Mouse (Mus musculus): ENCODE data around the gene Polr3h. TPM values are rescaled to one million over a fixed set of nuclear protein-coding genes. Genes with fewer than 3 reads are reported as not detected.

The Polr3h gene
- polyA plus RNA-seq, 1 experiment from 2014 or later: 105 TPM

DNA sequence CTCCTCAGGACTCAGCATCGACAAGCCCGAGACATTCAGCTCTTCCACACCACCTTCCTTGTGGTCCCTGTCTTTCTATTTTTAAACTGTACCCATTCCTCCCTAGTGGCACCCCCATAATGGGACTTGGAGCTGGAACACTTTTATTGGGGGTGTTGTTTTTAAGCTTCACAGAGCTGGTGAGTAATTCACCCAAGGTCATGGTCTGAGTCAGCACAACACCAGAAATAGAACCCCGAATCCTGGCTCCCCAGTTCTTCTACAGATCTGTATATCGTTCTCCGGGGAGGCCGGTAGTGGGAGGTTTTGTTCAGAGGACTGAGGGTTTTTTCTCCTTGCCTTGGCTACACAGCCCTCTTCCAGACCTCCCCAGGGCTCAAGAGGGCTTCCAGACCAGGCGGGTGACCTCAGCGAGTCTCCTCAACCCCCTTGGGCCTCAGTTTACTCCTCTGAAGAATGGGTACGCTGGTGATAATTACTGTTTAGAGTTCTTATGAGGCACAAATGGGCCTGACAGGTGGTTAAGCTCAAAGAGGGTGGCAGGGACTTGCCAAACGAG, 13.2 kb upstream of the Polr3h start:
- H3K36me3 ChIP-seq (ENCODE audit: control insufficient read depth, insufficient read depth, low read length): no peaks in the 10 kb centered on the region
- H3K4me2 ChIP-seq (ENCODE audit: low read length): peak overlapping the region; percentile 63
- peaks cover 30% of the 10 kb centered on the region for H3K4me1 ChIP-seq (ENCODE audit: control insufficient read depth, insufficient read depth, low read depth, low read length)
- H3K9me3 ChIP-seq (ENCODE audit: control insufficient read depth, low read length): no peaks in the 10 kb centered on the region
- H3K9ac ChIP-seq (ENCODE audit: low read depth, low read length): 0 out of 2 replicates have a peak overlapping the region, but pooled peaks have one; percentile 22
- no peak overlapping the region; the same call in 1 of the 2 replicates for H3K27ac ChIP-seq (ENCODE audit: low read depth, low read length)
- WGBS: 88% methylated on average over 10 of the region's 10 CpGs
- no peaks in the 10 kb centered on the region for H3K27me3 ChIP-seq (replicated peaks; ENCODE audit: control insufficient read depth, insufficient read depth, low read length)
- ATAC-seq: no peak
- H3K4me3 ChIP-seq (ENCODE audit: low read length): no peak overlapping the region

DNA sequence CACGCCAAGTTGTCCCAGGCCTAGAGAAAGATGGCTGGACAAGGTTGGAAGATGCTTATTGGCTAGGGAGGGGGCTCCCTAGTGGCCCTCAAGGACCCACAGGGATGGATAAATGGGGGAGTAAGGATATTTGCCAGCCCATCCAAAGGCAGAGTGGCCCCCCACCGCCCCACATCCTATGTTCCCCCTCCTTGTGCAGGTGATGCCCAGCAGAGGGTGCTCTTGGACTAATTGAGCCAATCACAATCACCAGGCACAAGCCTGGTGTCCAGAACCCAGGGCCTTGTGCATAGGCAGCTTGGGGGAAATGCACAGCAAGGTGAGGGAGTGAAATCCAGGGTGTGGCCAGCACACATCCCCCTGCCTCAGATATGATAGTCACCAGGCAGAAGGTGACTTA, 12.2 kb upstream of the Polr3h start:
- peak; percentile 41; the same call in 1 of the 2 replicates for ATAC-seq
- no peaks in the 10 kb centered on the region for H3K36me3 ChIP-seq (ENCODE audit: control insufficient read depth, insufficient read depth, low read length)
- peak overlapping the region; percentile 63 for H3K4me2 ChIP-seq (ENCODE audit: low read length)
- peaks cover 28% of the 10 kb centered on the region for H3K4me1 ChIP-seq (ENCODE audit: control insufficient read depth, insufficient read depth, low read depth, low read length)
- peak overlapping the region; percentile 55 for H3K4me3 ChIP-seq (ENCODE audit: low read length)
- H3K27ac ChIP-seq (ENCODE audit: low read depth, low read length): peak overlapping the region; percentile 88
- H3K9me3 ChIP-seq (ENCODE audit: control insufficient read depth, low read length): no peaks in the 10 kb centered on the region
- WGBS: 28% methylated on average over 2 of the region's 2 CpGs
- no peaks in the 10 kb centered on the region for H3K27me3 ChIP-seq (replicated peaks; ENCODE audit: control insufficient read depth, insufficient read depth, low read length)
- peak overlapping the region; percentile 77 for H3K9ac ChIP-seq (ENCODE audit: low read depth, low read length)

DNA sequence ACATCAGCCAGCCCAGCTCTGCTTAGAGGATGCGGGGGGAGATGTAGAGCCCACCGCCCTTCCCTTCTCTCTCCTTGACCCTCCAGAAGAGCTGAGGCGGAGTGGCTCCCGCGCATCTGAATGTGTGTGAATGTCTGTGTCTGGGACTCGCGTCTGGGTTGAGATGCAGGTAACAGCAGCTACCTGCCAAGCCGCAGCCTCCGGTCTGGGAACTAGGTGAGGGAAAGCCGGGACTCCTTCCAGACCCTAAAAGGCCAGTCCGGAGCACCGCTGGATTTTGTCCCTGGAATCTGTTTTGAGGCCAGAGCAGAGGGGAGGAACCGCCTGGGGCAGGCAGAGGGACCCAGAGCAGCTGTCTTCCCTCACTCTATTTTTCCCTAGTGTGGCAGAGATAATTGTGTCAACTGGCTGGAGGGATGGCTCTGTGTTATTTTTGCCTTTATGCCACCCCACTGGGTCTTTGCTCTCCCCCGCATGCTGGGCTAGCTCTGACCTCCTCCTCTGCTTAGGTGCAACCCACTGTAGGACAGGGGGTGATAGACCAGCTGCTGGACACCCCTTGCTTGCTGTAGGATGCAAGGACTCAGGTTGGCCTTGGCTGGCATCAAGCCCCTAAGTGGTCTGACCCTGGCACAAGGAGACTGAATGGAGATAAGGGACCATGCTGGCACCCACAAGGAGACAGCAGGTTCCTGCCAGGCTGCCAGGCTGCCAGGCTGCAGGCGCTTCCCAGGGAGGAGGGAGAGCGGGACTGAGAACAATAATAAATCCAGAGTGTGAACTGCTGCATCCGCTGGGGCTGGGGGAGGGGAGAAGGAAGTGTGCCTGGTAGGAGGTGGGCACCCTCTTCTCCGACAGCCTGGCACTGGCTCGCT, 11.3 kb upstream of the Polr3h start:
- Histone ChIP-seq H3K4me1 (ENCODE audit: control insufficient read depth, insufficient read depth, low read depth, low read length) (peaks cover 30% of the 10 kb centered on the region), H3K4me3 (ENCODE audit: low read length) (peak overlapping the region; percentile 55), H3K27me3 (replicated peaks; ENCODE audit: control insufficient read depth, insufficient read depth, low read length) (no peaks in the 10 kb centered on the region), H3K9me3 (ENCODE audit: control insufficient read depth, low read length) (no peaks in the 10 kb centered on the region), H3K27ac (ENCODE audit: low read depth, low read length) (peak overlapping the region; percentile 88), H3K9ac (ENCODE audit: low read depth, low read length) (peak overlapping the region; percentile 77), H3K36me3 (ENCODE audit: control insufficient read depth, insufficient read depth, low read length) (no peaks in the 10 kb centered on the region), H3K4me2 (ENCODE audit: low read length) (peak overlapping the region; percentile 63)
- WGBS: 3% methylated on average over 19 of the region's 19 CpGs
- ATAC-seq: peak; percentile 53

DNA sequence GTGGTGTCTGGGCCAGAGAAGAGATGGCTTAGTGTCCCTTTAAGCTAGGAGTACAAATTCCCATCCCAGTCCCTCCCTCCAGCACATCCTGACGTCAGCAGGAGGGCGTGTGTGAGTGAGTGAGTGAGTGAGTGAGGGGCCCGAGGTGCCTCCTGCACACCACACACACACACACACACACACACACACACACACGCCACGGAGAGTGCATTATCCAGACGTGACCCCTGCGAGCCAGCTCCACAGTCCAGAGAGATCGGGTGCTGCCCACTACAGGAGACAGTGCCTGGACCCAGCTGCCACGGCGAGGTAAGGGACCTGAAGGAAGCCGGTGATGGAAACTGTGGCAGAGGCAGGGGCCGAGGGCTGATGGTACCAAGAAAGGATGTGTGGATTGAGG, 10.6 kb upstream of the Polr3h start, which contains the start of gene Csdc2:
Gene Csdc2 (plus strand): TSS at position 81 of the 400 bp plus-strand sequence.
- H3K9ac ChIP-seq (ENCODE audit: low read depth, low read length): peak within 1 kb of the TSS; percentile 77
- peak within 1 kb of the TSS; percentile 88 for H3K27ac ChIP-seq (ENCODE audit: low read depth, low read length)
- peak within 1 kb of the TSS; percentile 63 for H3K4me2 ChIP-seq (ENCODE audit: low read length)
- no peaks in the 10 kb centered on the region for H3K9me3 ChIP-seq (ENCODE audit: control insufficient read depth, low read length)
- H3K36me3 ChIP-seq (ENCODE audit: control insufficient read depth, insufficient read depth, low read length): no peaks in the 10 kb centered on the region
- ATAC-seq: peak; percentile 87
- peak within 1 kb of the TSS; percentile 55 for H3K4me3 ChIP-seq (ENCODE audit: low read length)
- peaks cover 30% of the 10 kb centered on the region for H3K4me1 ChIP-seq (ENCODE audit: control insufficient read depth, insufficient read depth, low read depth, low read length)
- H3K27me3 ChIP-seq (replicated peaks; ENCODE audit: control insufficient read depth, insufficient read depth, low read length): no peaks in the 10 kb centered on the region
- 0% methylated on average over 12 of the region's 12 CpGs for WGBS

DNA sequence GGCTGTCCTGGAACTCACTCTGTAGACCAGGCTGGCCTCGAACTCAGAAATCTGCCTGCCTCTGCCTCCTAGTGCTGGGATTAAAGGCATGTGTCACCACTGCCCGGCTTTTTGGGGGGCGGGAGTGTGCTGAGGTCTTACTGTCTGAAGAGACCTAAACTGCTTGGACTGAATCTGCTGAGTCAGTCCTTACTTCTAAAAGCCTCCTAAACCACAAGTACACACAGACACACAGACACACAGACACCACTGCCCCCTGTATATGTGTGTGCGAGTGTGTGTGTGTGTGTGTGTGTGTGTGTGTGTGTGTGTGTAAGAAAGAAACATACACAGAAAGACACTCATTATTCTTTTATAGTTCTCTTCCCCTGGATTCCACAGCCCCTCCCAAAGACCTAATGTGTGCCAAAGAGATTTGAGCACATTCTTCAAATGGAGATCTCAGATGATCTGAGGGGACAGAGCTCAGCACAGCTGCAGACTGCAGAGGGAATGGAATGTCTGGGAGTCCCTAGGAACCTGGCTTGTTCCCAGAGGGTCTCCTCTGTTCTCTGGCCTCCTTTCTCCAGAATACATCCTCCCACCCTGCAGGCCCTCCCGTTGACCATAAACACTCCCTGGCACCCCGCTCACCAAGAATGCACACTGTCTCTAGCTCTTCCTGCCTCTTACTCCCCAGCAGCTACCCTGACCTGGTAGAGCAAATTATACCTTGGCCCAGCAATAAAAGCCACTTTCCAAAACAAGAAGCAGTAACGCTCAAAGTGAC, 10.0 kb upstream of the Polr3h start:
- Histone ChIP-seq H3K36me3 (ENCODE audit: control insufficient read depth, insufficient read depth, low read length) (no peaks in the 10 kb centered on the region), H3K27ac (ENCODE audit: low read depth, low read length) (peak overlapping the region; percentile 88), H3K4me3 (ENCODE audit: low read length) (peak overlapping the region; percentile 55), H3K4me1 (ENCODE audit: control insufficient read depth, insufficient read depth, low read depth, low read length) (peaks cover 30% of the 10 kb centered on the region), H3K27me3 (replicated peaks; ENCODE audit: control insufficient read depth, insufficient read depth, low read length) (no peaks in the 10 kb centered on the region), H3K4me2 (ENCODE audit: low read length) (peak overlapping the region; percentile 63), H3K9ac (ENCODE audit: low read depth, low read length) (peak overlapping the region; percentile 77), H3K9me3 (ENCODE audit: control insufficient read depth, low read length) (no peaks in the 10 kb centered on the region)
- WGBS: 56% methylated on average over 7 of the region's 7 CpGs
- peak; percentile 24; the same call in 1 of the 2 replicates for ATAC-seq

DNA sequence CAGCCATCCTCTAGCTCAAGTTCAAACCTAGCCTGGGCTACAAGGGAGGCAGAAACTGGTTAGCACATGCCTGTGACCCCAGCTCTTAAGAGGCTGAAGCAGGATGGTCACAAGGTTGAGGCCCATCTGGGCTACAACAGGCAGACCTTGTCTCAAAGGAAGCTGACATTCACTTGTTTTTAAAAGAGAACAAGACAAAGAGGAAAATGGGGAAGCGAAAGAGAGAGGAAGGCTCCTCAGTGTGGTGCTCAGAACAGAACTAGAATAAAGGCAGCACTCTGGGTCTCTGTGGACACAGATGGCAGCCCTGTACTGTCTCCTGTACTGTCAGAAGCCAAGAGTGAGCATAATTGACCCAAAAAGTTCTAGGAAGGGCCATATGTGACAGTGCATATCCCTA, 7.9 kb upstream of the Polr3h start:
- Histone ChIP-seq H3K4me1 (ENCODE audit: control insufficient read depth, insufficient read depth, low read depth, low read length) (peaks cover 26% of the 10 kb centered on the region), H3K27me3 (replicated peaks; ENCODE audit: control insufficient read depth, insufficient read depth, low read length) (no peaks in the 10 kb centered on the region), H3K27ac (ENCODE audit: low read depth, low read length) (no peak overlapping the region), H3K4me2 (ENCODE audit: low read length) (no peak overlapping the region), H3K4me3 (ENCODE audit: low read length) (no peak overlapping the region), H3K9me3 (ENCODE audit: control insufficient read depth, low read length) (no peaks in the 10 kb centered on the region), H3K9ac (ENCODE audit: low read depth, low read length) (no peak overlapping the region; the same call in 1 of the 2 replicates), H3K36me3 (ENCODE audit: control insufficient read depth, insufficient read depth, low read length) (no peaks in the 10 kb centered on the region)
- ATAC-seq: no peak
- 83% methylated on average over 1 of the region's 1 CpGs for WGBS

DNA sequence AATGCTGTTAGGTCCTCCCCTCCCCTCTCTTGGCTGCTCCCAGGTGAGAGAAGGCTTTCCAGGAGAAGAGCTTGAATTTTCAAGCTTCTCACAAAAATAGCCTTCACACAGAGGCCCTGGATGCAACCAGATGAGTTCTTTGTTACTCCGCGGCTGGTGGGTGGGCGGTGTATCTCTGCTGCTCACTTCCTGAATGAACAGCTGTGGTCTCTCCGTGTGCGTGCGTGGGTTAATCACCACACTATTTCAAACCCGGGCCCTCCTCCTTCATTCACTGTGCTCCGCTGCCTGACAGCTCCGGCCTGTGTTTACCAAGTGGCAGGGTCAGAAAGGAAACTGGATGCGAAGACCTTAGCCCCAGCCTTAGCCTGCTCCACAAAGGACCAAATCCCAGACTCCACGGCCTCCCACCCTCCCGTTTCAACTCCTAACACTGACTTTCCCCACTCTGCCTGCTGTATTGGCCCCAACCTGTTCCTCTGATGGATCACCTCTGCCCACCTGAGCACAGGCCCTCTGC, 7.0 kb upstream of the Polr3h start:
- H3K9me3 ChIP-seq (ENCODE audit: control insufficient read depth, low read length): no peaks in the 10 kb centered on the region
- 31% methylated on average over 12 of the region's 12 CpGs for WGBS
- ATAC-seq: no peak
- H3K36me3 ChIP-seq (ENCODE audit: control insufficient read depth, insufficient read depth, low read length): no peaks in the 10 kb centered on the region
- H3K4me1 ChIP-seq (ENCODE audit: control insufficient read depth, insufficient read depth, low read depth, low read length): peaks cover 17% of the 10 kb centered on the region
- no peak overlapping the region; the same call in 1 of the 2 replicates for H3K4me2 ChIP-seq (ENCODE audit: low read length)
- H3K9ac ChIP-seq (ENCODE audit: low read depth, low read length): no peak overlapping the region
- H3K4me3 ChIP-seq (ENCODE audit: low read length): no peak overlapping the region
- H3K27ac ChIP-seq (ENCODE audit: low read depth, low read length): no peak overlapping the region
- H3K27me3 ChIP-seq (replicated peaks; ENCODE audit: control insufficient read depth, insufficient read depth, low read length): no peaks in the 10 kb centered on the region

DNA sequence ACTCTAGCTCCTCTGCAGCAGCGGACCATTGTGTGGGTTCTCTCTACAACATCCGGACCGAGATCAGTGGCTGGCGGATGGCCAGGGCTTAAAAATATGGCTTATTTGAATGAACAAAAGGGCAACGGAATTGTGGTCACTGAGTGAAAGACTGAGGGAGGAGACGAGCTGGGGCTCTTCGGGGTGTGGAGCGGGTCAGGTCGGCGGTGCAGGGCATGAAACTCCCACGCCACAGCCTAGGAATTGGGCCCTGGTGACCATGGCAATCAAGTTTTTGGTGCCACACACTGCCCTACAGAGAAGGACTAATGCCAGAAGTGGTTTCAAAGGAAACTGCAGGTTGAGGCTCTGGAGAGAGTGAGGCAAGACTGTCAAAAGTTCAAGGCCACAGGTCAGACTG, 2.2 kb upstream of the Polr3h start:
- H3K27ac ChIP-seq (ENCODE audit: low read depth, low read length): peak overlapping the region; percentile 7
- H3K4me2 ChIP-seq (ENCODE audit: low read length): no peak overlapping the region
- WGBS: 45% methylated on average over 11 of the region's 11 CpGs
- H3K4me3 ChIP-seq (ENCODE audit: low read length): no peak overlapping the region
- peaks cover 22% of the 10 kb centered on the region for H3K4me1 ChIP-seq (ENCODE audit: control insufficient read depth, insufficient read depth, low read depth, low read length)
- H3K9me3 ChIP-seq (ENCODE audit: control insufficient read depth, low read length): no peaks in the 10 kb centered on the region
- H3K9ac ChIP-seq (ENCODE audit: low read depth, low read length): no peak overlapping the region; the same call in 1 of the 2 replicates
- no peaks in the 10 kb centered on the region for H3K27me3 ChIP-seq (replicated peaks; ENCODE audit: control insufficient read depth, insufficient read depth, low read length)
- no peaks in the 10 kb centered on the region for H3K36me3 ChIP-seq (ENCODE audit: control insufficient read depth, insufficient read depth, low read length)
- ATAC-seq: no peak

Data from hindbrain, embryonic 16.5 days (tissue).